Mouse (Mus musculus): ENCODE results near the gene Dnaaf2. TPM values are rescaled to one million over a fixed set of nuclear protein-coding genes. Genes with fewer than 3 reads are reported as not detected.

The Dnaaf2 gene
- 6.9 and 7.3 TPM in 2 replicates for polyA plus RNA-seq (2015; fragmentation: Nextera tagmentation; extraction: Ambion mirVana)

- peak; percentile 45 for ATAC-seq
- H3K4me1 ChIP-seq (ENCODE audit: control insufficient read depth, insufficient read depth, low read length) = peaks cover 19% of the 10 kb centered on the region
- peak within 1 kb of the TSS; percentile 97 for H3K4me2 ChIP-seq (ENCODE audit: low read depth, low read length)
- peaks cover 7% of the 10 kb centered on the region for H3K36me3 ChIP-seq (ENCODE audit: control insufficient read depth, insufficient read depth, low read length)
- under 1% methylated on average over 18 of the region's 18 CpGs for WGBS
- H3K4me3 ChIP-seq (ENCODE audit: low read length) = peak within 1 kb of the TSS; percentile 96
- no peaks in the 10 kb centered on the region for H3K9me3 ChIP-seq (ENCODE audit: control insufficient read depth, low read length)
- peak within 1 kb of the TSS; percentile 88 for H3K9ac ChIP-seq (ENCODE audit: low read depth, low read length)
- H3K27ac ChIP-seq (ENCODE audit: low read length) = peak within 1 kb of the TSS; percentile 89
- no peaks in the 10 kb centered on the region for H3K27me3 ChIP-seq (replicated peaks; ENCODE audit: control insufficient read depth, insufficient read depth, low read length)
Measured at GRCm38 (mm10) chr12:69198164-69198535, at the start of gene Dnaaf2. TSS of gene Dnaaf2 (minus strand) at chr12:69198429.

GRCm38 (mm10) chr12:69241771-69242431 is 43.7 kb upstream of the Dnaaf2 start:
- peak overlapping the region; percentile 68 for H3K27ac ChIP-seq (ENCODE audit: low read length)

GRCm38 (mm10) chr12:69241405-69241770 is 43.2 kb upstream of the Dnaaf2 start:
- ATAC-seq = peak; percentile 8; the same call in 1 of the 2 replicates
- Histone ChIP-seq H3K9ac (ENCODE audit: low read depth, low read length) (peak overlapping the region; percentile 89), H3K27me3 (replicated peaks; ENCODE audit: control insufficient read depth, insufficient read depth, low read length) (no peaks in the 10 kb centered on the region), H3K4me3 (ENCODE audit: low read length) (peak overlapping the region; percentile 85), H3K36me3 (ENCODE audit: control insufficient read depth, insufficient read depth, low read length) (no peaks in the 10 kb centered on the region), H3K4me1 (ENCODE audit: control insufficient read depth, insufficient read depth, low read length) (no peaks in the 10 kb centered on the region), H3K9me3 (ENCODE audit: control insufficient read depth, low read length) (no peaks in the 10 kb centered on the region), H3K27ac (ENCODE audit: low read length) (peak overlapping the region; percentile 68), H3K4me2 (ENCODE audit: low read depth, low read length) (peak overlapping the region; percentile 67)
- WGBS = 0% methylated on average over 3 of the region's 3 CpGs

More at GRCm38 (mm10) chr12:69241771-69242431, 43.7 kb upstream of the Dnaaf2 start:
- Histone ChIP-seq H3K36me3 (ENCODE audit: control insufficient read depth, insufficient read depth, low read length) (no peaks in the 10 kb centered on the region), H3K27me3 (replicated peaks; ENCODE audit: control insufficient read depth, insufficient read depth, low read length) (no peaks in the 10 kb centered on the region), H3K9me3 (ENCODE audit: control insufficient read depth, low read length) (no peaks in the 10 kb centered on the region), H3K4me2 (ENCODE audit: low read depth, low read length) (peak overlapping the region; percentile 67), H3K4me3 (ENCODE audit: low read length) (peak overlapping the region; percentile 85), H3K9ac (ENCODE audit: low read depth, low read length) (peak overlapping the region; percentile 89), H3K4me1 (ENCODE audit: control insufficient read depth, insufficient read depth, low read length) (no peaks in the 10 kb centered on the region)
- WGBS = 1% methylated on average over 63 of the region's 64 CpGs
- peak; percentile 94 for ATAC-seq

GRCm38 (mm10) chr12:69240876-69241275 is 42.6 kb upstream of the Dnaaf2 start, which contains the start of gene Klhdc1:
TSS of gene Klhdc1 (plus strand) at chr12:69241176.
- peak within 1 kb of the TSS; percentile 89 for H3K9ac ChIP-seq (ENCODE audit: low read depth, low read length)
- peak within 1 kb of the TSS; percentile 68 for H3K27ac ChIP-seq (ENCODE audit: low read length)
- H3K27me3 ChIP-seq (replicated peaks; ENCODE audit: control insufficient read depth, insufficient read depth, low read length) = no peaks in the 10 kb centered on the region
- peak within 1 kb of the TSS; percentile 85 for H3K4me3 ChIP-seq (ENCODE audit: low read length)
- H3K36me3 ChIP-seq (ENCODE audit: control insufficient read depth, insufficient read depth, low read length) = no peaks in the 10 kb centered on the region
- ATAC-seq = no peak
- H3K9me3 ChIP-seq (ENCODE audit: control insufficient read depth, low read length) = no peaks in the 10 kb centered on the region
- 72% methylated on average over 6 of the region's 6 CpGs for WGBS
- no peaks in the 10 kb centered on the region for H3K4me1 ChIP-seq (ENCODE audit: control insufficient read depth, insufficient read depth, low read length)
- peak within 1 kb of the TSS; percentile 67 for H3K4me2 ChIP-seq (ENCODE audit: low read depth, low read length)

GRCm38 (mm10) chr12:69238284-69238683 is 40.1 kb upstream of the Dnaaf2 start:
- Histone ChIP-seq H3K9ac (ENCODE audit: low read depth, low read length) (no peak overlapping the region), H3K27me3 (replicated peaks; ENCODE audit: control insufficient read depth, insufficient read depth, low read length) (no peaks in the 10 kb centered on the region), H3K4me3 (ENCODE audit: low read length) (no peak overlapping the region), H3K4me2 (ENCODE audit: low read depth, low read length) (no peak overlapping the region), H3K4me1 (ENCODE audit: control insufficient read depth, insufficient read depth, low read length) (no peaks in the 10 kb centered on the region), H3K9me3 (ENCODE audit: control insufficient read depth, low read length) (no peaks in the 10 kb centered on the region), H3K27ac (ENCODE audit: low read length) (no peak overlapping the region), H3K36me3 (ENCODE audit: control insufficient read depth, insufficient read depth, low read length) (no peaks in the 10 kb centered on the region)
- WGBS = 35% methylated on average over 3 of the region's 3 CpGs
- ATAC-seq = no peak

- WGBS = 73% methylated on average over 6 of the region's 6 CpGs
- no peak for ATAC-seq
- Histone ChIP-seq H3K4me2 (ENCODE audit: low read depth, low read length) (no peak overlapping the region), H3K36me3 (ENCODE audit: control insufficient read depth, insufficient read depth, low read length) (no peaks in the 10 kb centered on the region), H3K9ac (ENCODE audit: low read depth, low read length) (no peak overlapping the region), H3K9me3 (ENCODE audit: control insufficient read depth, low read length) (no peaks in the 10 kb centered on the region), H3K27ac (ENCODE audit: low read length) (no peak overlapping the region), H3K4me3 (ENCODE audit: low read length) (no peak overlapping the region), H3K27me3 (replicated peaks; ENCODE audit: control insufficient read depth, insufficient read depth, low read length) (no peaks in the 10 kb centered on the region), H3K4me1 (ENCODE audit: control insufficient read depth, insufficient read depth, low read length) (no peaks in the 10 kb centered on the region)
Measured at GRCm38 (mm10) chr12:69235782-69236181, 37.6 kb upstream of the Dnaaf2 start.

- ATAC-seq = no peak
- no peak overlapping the region for H3K9ac ChIP-seq (ENCODE audit: low read depth, low read length)
- no peak overlapping the region for H3K4me3 ChIP-seq (ENCODE audit: low read length)
- H3K4me1 ChIP-seq (ENCODE audit: control insufficient read depth, insufficient read depth, low read length) = 0 out of 2 replicates have a peak, but pooled peaks cover 3% of the 10 kb centered on the region
- 73% methylated on average over 2 of the region's 2 CpGs for WGBS
- no peaks in the 10 kb centered on the region for H3K27me3 ChIP-seq (replicated peaks; ENCODE audit: control insufficient read depth, insufficient read depth, low read length)
- H3K27ac ChIP-seq (ENCODE audit: low read length) = no peak overlapping the region
- no peak overlapping the region for H3K4me2 ChIP-seq (ENCODE audit: low read depth, low read length)
- no peaks in the 10 kb centered on the region for H3K9me3 ChIP-seq (ENCODE audit: control insufficient read depth, low read length)
- H3K36me3 ChIP-seq (ENCODE audit: control insufficient read depth, insufficient read depth, low read length) = no peaks in the 10 kb centered on the region
Measured at GRCm38 (mm10) chr12:69229251-69229650, 31.0 kb upstream of the Dnaaf2 start.

GRCm38 (mm10) chr12:69227776-69228466 is 29.7 kb upstream of the Dnaaf2 start, which contains the start of gene Pole2:
TSS of gene Pole2 (minus strand) at chr12:69228195.
- peak within 1 kb of the TSS; percentile 90 for H3K27ac ChIP-seq (ENCODE audit: low read length)
- under 1% methylated on average over 37 of the region's 37 CpGs for WGBS
- 0 out of 2 replicates have a peak, but pooled peaks cover 3% of the 10 kb centered on the region for H3K4me1 ChIP-seq (ENCODE audit: control insufficient read depth, insufficient read depth, low read length)
- peak within 1 kb of the TSS; percentile 73 for H3K9ac ChIP-seq (ENCODE audit: low read depth, low read length)
- H3K4me3 ChIP-seq (ENCODE audit: low read length) = peak within 1 kb of the TSS; percentile 76
- peak; percentile 98 for ATAC-seq
- H3K4me2 ChIP-seq (ENCODE audit: low read depth, low read length) = peak within 1 kb of the TSS; percentile 44
- H3K36me3 ChIP-seq (ENCODE audit: control insufficient read depth, insufficient read depth, low read length) = no peaks in the 10 kb centered on the region
- no peaks in the 10 kb centered on the region for H3K27me3 ChIP-seq (replicated peaks; ENCODE audit: control insufficient read depth, insufficient read depth, low read length)
- no peaks in the 10 kb centered on the region for H3K9me3 ChIP-seq (ENCODE audit: control insufficient read depth, low read length)

GRCm38 (mm10) chr12:69220613-69221277 is 22.5 kb upstream of the Dnaaf2 start:
- Histone ChIP-seq H3K27ac (ENCODE audit: low read length) (no peak overlapping the region), H3K4me2 (ENCODE audit: low read depth, low read length) (no peak overlapping the region), H3K27me3 (replicated peaks; ENCODE audit: control insufficient read depth, insufficient read depth, low read length) (no peaks in the 10 kb centered on the region), H3K9ac (ENCODE audit: low read depth, low read length) (no peak overlapping the region), H3K4me3 (ENCODE audit: low read length) (no peak overlapping the region), H3K36me3 (ENCODE audit: control insufficient read depth, insufficient read depth, low read length) (peaks cover 11% of the 10 kb centered on the region), H3K9me3 (ENCODE audit: control insufficient read depth, low read length) (no peaks in the 10 kb centered on the region), H3K4me1 (ENCODE audit: control insufficient read depth, insufficient read depth, low read length) (no peaks in the 10 kb centered on the region)
- no peak; the same call in 1 of the 2 replicates for ATAC-seq
- 91% methylated on average over 19 of the region's 19 CpGs for WGBS
